Mouse (Mus musculus): ENCODE data around the gene Tcf7l2.

Tcf7l2 gene

GRCm38 (mm10) chr19:55964421-55964820 lies 222.8 kb downstream of the Tcf7l2 start:
- DNase-seq: no peak

GRCm38 (mm10) chr19:55966066-55966465 lies 224.4 kb downstream of the Tcf7l2 start:
- no peak for DNase-seq

- DNase-seq: peak; percentile 7
Observed at GRCm38 (mm10) chr19:55969929-55970531, 228.4 kb downstream of the Tcf7l2 start.

- no peak for DNase-seq
Observed at GRCm38 (mm10) chr19:55976073-55976472, 234.5 kb downstream of the Tcf7l2 start.
